Mouse (Mus musculus) embryonic facial prominence, embryonic 12.5 days (tissue): Measurements from ENCODE around the gene BC048403. TPM values are rescaled to one million over a fixed set of nuclear protein-coding genes. Genes with fewer than 3 reads are reported as not detected.
"Not testable (repeated sequence)": the region's sequence is repeated elsewhere in the genome, so short reads cannot be mapped to it uniquely, and the experiment has no call there.

Experiments used
- ATAC-seq: fragments of 200-750 bp; cut with Nextera tagmentation; 2 replicates; pipeline ENCODE4 v1.8.0; 2017; ENCODE audit not compliant: insufficient number of reproducible peaks, insufficient read depth, low FRiP score, low TSS enrichment
- H3K27ac ChIP-seq: fragments of 300-500 bp; sonication (generic); 2 replicates; pipeline ENCODE4 v1.5.1; 2016; ENCODE audit warnings: mild to moderate bottlenecking
- H3K27me3 ChIP-seq: fragments of 300-500 bp; sonication (generic); 2 replicates; pipeline ENCODE4 v1.6.1; 2016; ENCODE audit warnings: mild to moderate bottlenecking, moderate library complexity
- H3K36me3 ChIP-seq: fragments of 300-500 bp; sonication (generic); 2 replicates; pipeline ENCODE4 v1.6.1; 2016; ENCODE audit warnings: mild to moderate bottlenecking
- H3K4me1 ChIP-seq: fragments of 300-500 bp; sonication (generic); 2 replicates; pipeline ENCODE4 v1.6.1; 2016
- H3K4me2 ChIP-seq: fragments of 300-500 bp; sonication (generic); replicated peaks from 2 replicates; pipeline ENCODE4 v1.6.1; 2016; ENCODE audit warnings: mild to moderate bottlenecking, moderate library complexity
- H3K4me3 ChIP-seq: fragments of 300-500 bp; sonication (generic); 2 replicates; pipeline ENCODE4 v1.5.1; 2016; ENCODE audit warnings: mild to moderate bottlenecking
- H3K9ac ChIP-seq: fragments of 300-500 bp; sonication (generic); 2 replicates; pipeline ENCODE4 v1.6.1; 2016; ENCODE audit warnings: mild to moderate bottlenecking, moderate library complexity
- H3K9me3 ChIP-seq: fragments of 300-500 bp; sonication (generic); 2 replicates; pipeline ENCODE4 v1.6.1; 2016; ENCODE audit warnings: mild to moderate bottlenecking, moderate library complexity
- WGBS: fragments of 180-500 bp; shearing (Covaris S2); methylation state at CpG from one replicate; pipeline ENCODE4 v1.1.7; 2016; 5-methylcytosine and 5-hydroxymethylcytosine counted together
- polyA plus RNA-seq: library from polyadenylated mRNA; unstranded; fragments of >200 nt; fragmentation: Nextera tagmentation; extraction: Ambion mirVana; gene quantifications from 2 replicates; pipeline ENCODE4 v1.2.1, GENCODE M21; 2016

The BC048403 gene
- polyA plus RNA-seq, 1 experiment from 2014 or later, result 2.7 TPM

DNA sequence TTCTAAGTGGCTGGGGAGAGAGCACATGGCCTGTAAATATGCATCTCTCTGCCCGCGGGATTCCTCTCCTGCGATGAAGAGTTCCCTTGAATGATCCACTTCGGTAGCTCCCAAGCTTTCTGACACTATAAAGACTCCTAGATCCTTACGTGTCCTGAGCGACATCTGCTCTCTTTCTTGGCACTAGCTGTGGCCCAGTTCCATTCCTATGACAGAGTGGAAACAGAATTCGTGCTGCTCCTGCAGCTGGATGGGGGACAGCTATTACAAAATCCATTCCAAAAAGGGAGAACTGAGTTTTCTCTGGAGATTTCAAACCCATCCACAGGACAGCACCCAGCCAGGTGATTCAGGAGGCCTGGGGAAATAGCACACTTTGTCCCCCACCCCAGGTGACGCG is 22.4 kb downstream of the BC048403 start:
- Histone ChIP-seq H3K9ac (no peak overlapping the region), H3K36me3 (no peaks in the 10 kb centered on the region), H3K4me1 (no peaks in the 10 kb centered on the region), H3K4me3 (no peak overlapping the region), H3K4me2 (no peak overlapping the region), H3K9me3 (no peaks in the 10 kb centered on the region), H3K27me3 (no peaks in the 10 kb centered on the region), H3K27ac (no peak overlapping the region)
- WGBS, result 75% methylated on average over 9 of the region's 9 CpGs
- ATAC-seq, result no peak

DNA sequence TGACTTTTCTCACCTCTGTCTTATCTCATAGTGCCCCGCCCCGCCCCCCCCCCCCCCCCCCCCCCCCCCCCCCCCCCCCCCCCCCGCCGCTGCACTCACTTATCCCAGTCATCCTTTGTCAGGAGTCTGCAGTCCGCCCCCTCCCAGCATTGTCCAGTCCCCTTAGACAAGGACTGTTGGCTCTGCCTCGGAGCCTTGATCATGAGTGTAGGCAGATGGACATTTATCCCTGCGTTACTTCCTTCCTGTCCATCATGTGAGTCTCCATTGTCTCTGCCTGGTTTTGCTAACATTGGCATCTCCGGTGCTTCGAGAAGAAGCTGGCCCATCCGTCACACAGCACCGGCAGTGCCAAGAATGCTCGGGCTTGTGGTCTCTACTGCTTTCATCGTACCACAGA is 23.5 kb downstream of the BC048403 start:
- no peaks in the 10 kb centered on the region for H3K36me3 ChIP-seq
- 83% methylated on average over 9 of the region's 13 CpGs for WGBS

DNA sequence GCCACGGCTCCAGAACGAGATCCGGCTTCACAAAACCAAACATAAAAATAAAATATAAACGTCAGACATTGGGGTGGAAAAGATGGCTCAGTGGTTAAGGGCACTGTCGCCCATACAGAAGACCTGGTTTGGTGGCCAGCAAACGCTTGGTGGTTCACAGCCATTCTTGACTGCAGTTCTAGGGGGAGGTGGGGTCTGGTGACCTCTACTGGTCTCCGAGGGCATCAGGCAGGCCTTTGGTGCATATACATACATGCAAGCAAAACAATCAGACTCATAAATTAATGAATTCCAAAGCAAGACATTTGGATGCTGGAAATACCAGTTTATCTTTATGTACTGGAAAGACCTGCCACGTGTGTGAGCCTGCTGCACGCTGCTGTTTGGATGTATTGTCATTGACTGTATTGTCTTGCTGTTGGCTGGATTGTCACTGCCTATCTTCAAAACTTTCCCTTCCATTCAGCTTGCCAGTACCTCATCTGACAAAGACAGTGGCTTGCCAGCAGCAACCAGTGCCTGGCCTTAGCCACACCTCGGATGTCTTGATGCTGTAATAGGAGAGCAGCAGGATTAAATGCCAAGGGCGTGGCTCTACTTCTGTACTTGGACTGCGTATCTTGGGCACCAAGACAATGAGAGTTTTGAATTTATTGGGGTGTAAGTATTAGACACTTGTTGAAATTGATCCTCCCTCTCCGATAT is 24.9 kb downstream of the BC048403 start:
- ATAC-seq, result no peak
- no peaks in the 10 kb centered on the region for H3K27me3 ChIP-seq
- no peak overlapping the region for H3K27ac ChIP-seq
- no peak overlapping the region for H3K4me2 ChIP-seq
- whole genome bisulfite sequencing, result 84% methylated on average over 13 of the region's 13 CpGs
- H3K9me3 ChIP-seq, result no peaks in the 10 kb centered on the region
- H3K4me3 ChIP-seq, result no peak overlapping the region
- H3K36me3 ChIP-seq, result no peaks in the 10 kb centered on the region
- H3K9ac ChIP-seq, result no peak overlapping the region
- no peaks in the 10 kb centered on the region for H3K4me1 ChIP-seq

More for the DNA sequence above, 23.5 kb downstream of the BC048403 start:
- no peak overlapping the region for H3K4me2 ChIP-seq
- H3K4me3 ChIP-seq, result no peak overlapping the region
- no peaks in the 10 kb centered on the region for H3K27me3 ChIP-seq
- H3K27ac ChIP-seq, result no peak overlapping the region
- no peaks in the 10 kb centered on the region for H3K9me3 ChIP-seq
- H3K9ac ChIP-seq, result no peak overlapping the region
- no peaks in the 10 kb centered on the region for H3K4me1 ChIP-seq
- ATAC-seq, result no peak

DNA sequence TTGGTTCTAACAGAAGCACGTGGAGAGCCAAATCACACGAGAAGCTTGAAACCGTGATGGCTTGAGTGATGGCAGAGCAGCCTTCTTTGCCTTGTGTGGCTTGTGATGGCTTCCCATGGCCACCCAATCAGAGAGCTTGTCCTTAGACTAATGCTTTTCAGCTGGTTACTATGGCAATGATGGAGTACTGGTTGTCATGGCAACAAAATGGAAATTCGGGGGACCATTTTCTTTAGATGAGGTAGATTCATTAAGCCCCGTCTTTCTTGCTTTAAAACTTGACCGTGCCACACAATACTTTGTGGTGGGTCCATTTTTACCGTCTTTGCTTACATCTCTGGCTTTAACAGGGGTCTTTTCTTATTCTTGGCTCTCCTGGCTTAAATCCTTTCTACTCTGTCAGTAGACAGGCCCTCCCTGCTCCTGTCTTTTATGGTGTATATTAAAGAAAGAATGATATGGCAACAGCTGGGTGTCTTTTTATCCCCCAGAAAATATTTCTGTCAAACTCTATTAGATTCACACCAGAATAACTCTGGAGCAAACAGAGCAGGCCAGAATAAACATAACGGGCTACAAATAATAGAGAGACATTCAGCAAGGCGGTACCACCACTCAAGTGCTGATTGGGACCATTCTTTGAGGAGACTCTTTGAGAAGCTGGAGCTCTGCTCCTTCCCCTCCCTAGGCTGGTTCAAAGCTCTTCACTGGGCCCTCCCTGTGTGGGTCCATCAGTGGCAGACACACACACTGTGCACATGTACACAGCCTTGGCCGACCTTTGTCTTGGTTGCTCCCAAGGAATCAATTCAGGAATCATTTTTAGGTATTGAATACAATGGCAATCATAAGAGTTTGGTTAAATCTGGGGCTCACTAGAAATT is 25.7 kb downstream of the BC048403 start:
- Histone ChIP-seq H3K9me3 (no peaks in the 10 kb centered on the region), H3K9ac (no peak overlapping the region), H3K36me3 (no peaks in the 10 kb centered on the region), H3K27ac (no peak overlapping the region), H3K4me2 (no peak overlapping the region), H3K4me1 (no peaks in the 10 kb centered on the region), H3K4me3 (no peak overlapping the region), H3K27me3 (no peaks in the 10 kb centered on the region)
- 78% methylated on average over 10 of the region's 10 CpGs for WGBS
- ATAC-seq, result no peak

DNA sequence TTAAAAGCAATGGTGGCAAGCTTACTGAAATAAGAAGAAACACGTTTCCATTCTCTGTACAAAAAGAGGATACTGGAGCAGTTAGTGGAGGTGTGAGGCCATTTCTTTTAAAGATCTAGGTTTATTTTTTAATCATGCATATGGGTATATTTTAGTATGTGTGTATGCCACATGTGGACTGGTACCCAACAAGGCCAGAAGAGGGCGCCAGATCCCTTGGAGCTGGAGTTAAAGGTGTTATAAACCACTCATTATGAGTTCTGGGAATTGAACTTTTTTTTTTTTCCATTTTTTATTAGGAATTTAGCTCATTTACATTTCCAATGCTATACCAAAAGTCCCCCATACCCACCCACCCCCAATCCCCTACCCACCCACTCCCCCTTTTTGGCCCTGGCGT is 27.6 kb downstream of the BC048403 start:
- ATAC-seq, H3K9ac ChIP-seq, H3K27ac ChIP-seq, H3K9me3 ChIP-seq, H3K4me1 ChIP-seq, H3K4me2 ChIP-seq, H3K4me3 ChIP-seq, H3K27me3 ChIP-seq, H3K36me3 ChIP-seq: not testable (repeated sequence)
- 73% methylated on average over 3 of the region's 3 CpGs for WGBS

DNA sequence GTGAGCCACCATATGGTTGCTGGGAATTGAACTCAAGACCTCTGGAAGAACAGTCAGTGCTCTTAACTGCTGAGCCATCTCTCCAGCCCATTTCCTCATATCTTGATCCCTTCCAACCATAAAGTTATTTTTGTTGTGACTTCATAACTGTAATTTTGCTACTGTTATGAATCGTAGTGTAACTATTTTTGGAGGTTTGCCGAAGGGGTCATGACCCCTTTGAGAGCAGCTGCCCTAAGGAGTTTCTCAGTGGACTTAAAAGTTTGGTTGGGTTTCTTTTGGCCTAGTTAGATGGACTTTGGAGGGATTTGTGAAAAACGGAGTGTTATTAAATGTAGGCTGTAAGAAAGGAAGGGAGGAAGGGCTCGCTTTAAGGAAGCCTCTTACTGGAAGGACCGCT is 30.0 kb downstream of the BC048403 start:
- WGBS, result 89% methylated on average over 5 of the region's 5 CpGs
- H3K9me3 ChIP-seq, result no peaks in the 10 kb centered on the region
- H3K9ac ChIP-seq, result no peak overlapping the region
- no peak overlapping the region for H3K4me2 ChIP-seq
- no peak overlapping the region for H3K27ac ChIP-seq
- H3K27me3 ChIP-seq, result no peaks in the 10 kb centered on the region
- ATAC-seq, result no peak
- no peaks in the 10 kb centered on the region for H3K4me1 ChIP-seq
- H3K4me3 ChIP-seq, result no peak overlapping the region
- no peaks in the 10 kb centered on the region for H3K36me3 ChIP-seq

DNA sequence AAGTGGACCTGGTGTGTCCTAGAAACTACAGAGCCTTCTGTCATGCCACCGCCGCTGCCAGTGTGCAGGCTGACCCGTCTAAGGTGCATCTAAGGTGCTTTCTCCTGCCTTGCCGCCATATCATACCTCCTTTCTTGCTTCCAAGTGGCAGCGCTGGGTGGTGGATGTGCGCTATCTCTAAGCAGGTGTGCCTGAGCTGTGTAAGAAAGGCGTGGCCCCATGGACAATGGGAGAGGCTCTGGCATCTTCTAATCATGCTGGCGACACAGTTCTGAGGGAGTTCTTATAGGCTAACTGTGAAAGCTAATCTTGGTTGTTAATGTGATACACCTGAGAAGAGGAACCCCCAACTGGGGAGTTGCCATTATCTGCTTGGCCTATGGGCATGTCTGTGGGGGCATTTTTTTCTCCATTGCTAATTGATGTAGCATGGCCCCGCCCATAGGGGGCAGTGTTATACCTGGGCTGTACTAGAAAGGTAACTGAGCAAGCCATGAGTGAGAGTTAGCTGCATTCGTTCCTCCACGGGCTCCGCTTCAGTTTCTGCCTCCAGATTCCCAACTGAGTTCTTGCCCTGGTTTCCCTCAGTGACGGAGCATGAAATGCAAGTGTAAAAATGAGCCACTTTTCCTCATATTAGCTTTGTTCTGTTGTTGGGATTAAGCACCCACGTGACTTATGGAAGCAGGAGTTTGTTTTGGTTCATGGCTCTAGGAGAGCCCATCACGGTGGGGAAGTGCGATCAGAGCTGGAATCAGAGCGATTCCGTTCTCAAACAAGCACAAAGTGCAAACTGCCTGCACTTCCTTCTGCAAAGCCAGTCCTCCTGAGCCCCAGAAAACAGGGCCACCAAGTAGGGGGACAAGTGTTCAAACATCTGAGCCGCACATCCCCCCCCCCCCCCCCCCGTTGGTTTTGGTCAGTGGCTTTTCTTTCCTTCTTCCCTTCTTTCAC is 31.2 kb downstream of the BC048403 start:
- peak; percentile 10; the same call in 1 of the 2 replicates for ATAC-seq
- Histone ChIP-seq H3K27me3 (no peaks in the 10 kb centered on the region), H3K4me3 (no peak overlapping the region), H3K4me2 (peak overlapping the region; percentile 24; the same call in 1 of the 2 replicates), H3K27ac (no peak overlapping the region), H3K9me3 (no peaks in the 10 kb centered on the region), H3K36me3 (no peaks in the 10 kb centered on the region), H3K9ac (no peak overlapping the region), H3K4me1 (no peaks in the 10 kb centered on the region)
- 48% methylated on average over 20 of the region's 20 CpGs for WGBS

DNA sequence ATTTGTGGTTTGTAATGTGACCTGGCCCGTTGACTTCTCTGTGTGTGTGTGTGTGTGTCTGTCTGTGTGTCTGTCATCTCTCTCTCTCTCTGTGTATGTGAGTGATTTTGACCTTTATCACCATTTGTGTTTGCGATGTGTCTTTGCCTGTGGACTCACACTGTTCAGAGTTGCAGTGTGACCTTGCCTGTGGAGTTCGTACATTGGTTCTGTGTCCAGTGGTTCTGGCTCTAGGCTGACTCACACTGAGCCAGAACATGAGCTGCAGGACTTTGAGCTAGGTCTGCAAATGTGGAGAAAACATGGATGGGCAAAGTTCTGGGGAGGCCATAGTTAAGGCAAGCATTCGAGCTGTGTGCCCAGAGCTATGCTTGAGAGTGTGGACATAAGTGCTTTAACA is 34.1 kb downstream of the BC048403 start:
- Histone ChIP-seq H3K27me3 (no peaks in the 10 kb centered on the region), H3K4me1 (no peaks in the 10 kb centered on the region), H3K36me3 (no peaks in the 10 kb centered on the region), H3K4me2 (no peak overlapping the region), H3K9me3 (no peaks in the 10 kb centered on the region), H3K27ac (no peak overlapping the region), H3K4me3 (no peak overlapping the region), H3K9ac (no peak overlapping the region)
- 78% methylated on average over 4 of the region's 4 CpGs for WGBS
- ATAC-seq, result no peak

DNA sequence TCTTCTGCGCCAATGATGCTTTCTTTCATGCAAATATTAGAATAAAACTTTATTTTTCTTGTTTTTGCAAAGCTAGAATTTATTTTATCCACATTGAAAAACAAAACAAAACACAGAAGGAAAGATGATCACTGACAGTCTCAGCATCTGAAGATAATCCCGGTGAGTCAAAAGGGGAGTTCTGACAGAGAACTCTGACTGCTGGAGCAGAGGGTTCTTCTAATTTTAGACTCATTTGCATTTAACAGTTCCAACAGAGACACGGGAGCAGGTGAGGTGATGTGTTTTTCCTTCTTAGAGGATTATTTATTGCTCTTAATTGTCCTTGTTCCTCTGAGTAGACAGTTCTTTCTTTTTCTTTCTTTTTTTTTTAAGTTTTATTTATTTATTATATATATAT is 36.3 kb downstream of the BC048403 start:
- Histone ChIP-seq H3K27me3 (no peaks in the 10 kb centered on the region), H3K4me2 (no peak overlapping the region), H3K36me3 (no peaks in the 10 kb centered on the region), H3K9me3 (no peaks in the 10 kb centered on the region), H3K9ac (no peak overlapping the region), H3K4me3 (no peak overlapping the region), H3K4me1 (no peaks in the 10 kb centered on the region), H3K27ac (no peak overlapping the region)
- 59% methylated on average over 3 of the region's 3 CpGs for WGBS
- ATAC-seq, result no peak

DNA sequence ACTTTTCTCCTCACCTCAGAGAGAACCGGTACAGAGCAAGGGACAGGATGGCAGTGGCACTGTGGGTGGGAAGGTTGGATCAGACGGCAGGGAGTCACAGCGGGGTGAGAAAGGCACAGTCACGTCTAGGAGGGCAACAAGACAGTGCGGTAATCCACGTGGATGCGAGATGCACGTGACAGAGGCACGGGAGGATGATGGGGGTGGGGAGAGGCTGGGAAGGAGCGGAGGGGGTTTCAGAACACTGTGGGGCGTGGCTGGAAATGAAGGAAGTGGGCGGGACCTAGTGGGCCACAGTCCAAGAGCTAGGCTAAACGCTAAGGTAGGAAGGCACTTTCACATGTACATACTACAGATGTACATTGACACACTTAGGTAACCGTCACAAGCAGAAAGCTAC is 41.4 kb downstream of the BC048403 start:
- peaks cover 33% of the 10 kb centered on the region for H3K36me3 ChIP-seq
- H3K9me3 ChIP-seq, result peaks cover 4% of the 10 kb centered on the region; the same call in 1 of the 2 replicates
- WGBS, result 54% methylated on average over 14 of the region's 14 CpGs
- H3K4me3 ChIP-seq, result no peak overlapping the region
- H3K4me2 ChIP-seq, result no peak overlapping the region; the same call in 1 of the 2 replicates
- H3K27ac ChIP-seq, result no peak overlapping the region
- H3K4me1 ChIP-seq, result no peaks in the 10 kb centered on the region
- no peak for ATAC-seq
- H3K9ac ChIP-seq, result no peak overlapping the region
- H3K27me3 ChIP-seq, result no peaks in the 10 kb centered on the region

DNA sequence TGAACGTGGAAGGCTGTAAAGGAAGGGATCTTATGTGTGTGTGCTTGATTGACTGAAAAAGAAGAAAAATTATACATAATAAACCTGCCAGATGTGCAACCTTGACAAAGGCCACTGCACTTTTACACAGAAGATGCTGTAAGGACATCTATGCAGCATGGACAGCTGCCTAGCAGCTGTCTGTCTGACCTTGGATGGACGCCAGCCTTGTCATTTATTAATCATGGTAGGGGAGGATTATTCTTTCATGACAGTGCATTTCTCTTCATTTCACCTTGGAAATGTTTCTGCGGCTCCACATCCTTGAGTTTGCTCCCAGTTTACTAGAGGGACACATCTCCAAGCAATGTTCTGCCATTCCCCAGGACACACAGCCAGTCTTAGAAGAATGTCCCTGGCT is 48.8 kb downstream of the BC048403 start:
- H3K27ac ChIP-seq, result no peak overlapping the region

More for the DNA sequence above, 48.8 kb downstream of the BC048403 start:
- Histone ChIP-seq H3K9ac (no peak overlapping the region), H3K36me3 (peaks cover 29% of the 10 kb centered on the region), H3K9me3 (peaks cover 3% of the 10 kb centered on the region; the same call in 1 of the 2 replicates), H3K4me3 (no peak overlapping the region), H3K4me1 (no peaks in the 10 kb centered on the region), H3K4me2 (no peak overlapping the region), H3K27me3 (no peaks in the 10 kb centered on the region)
- ATAC-seq, result no peak
- WGBS, result 84% methylated on average over 3 of the region's 3 CpGs
